Comparison of ENCODE assay signal across 8 mouse cellular contexts in genomic region chr16:18630291-18630690, GRCm38 (mm10). TPM values are rescaled to one million over a fixed set of nuclear protein-coding genes. Genes with fewer than 3 reads are reported as not detected.
DNase-seq lines count a peak whose midpoint lies in the region; ATAC-seq and TF ChIP-seq lines count a peak whose summit lies in the region.

No protein-coding gene starts in this region.

- H3K27ac ChIP-seq in left cerebral cortex, adult 2 months: peak overlapping the region; percentile 82
- peak overlapping the region; percentile 90 for H3K27ac ChIP-seq in forebrain, embryonic 10.5 days
- H3K27ac ChIP-seq in intestine, postnatal 0 days (ENCODE audit: low read depth, low read length): no peak overlapping the region
- peak overlapping the region; percentile 90 for H3K27ac ChIP-seq in neural tube, embryonic 14.5 days (ENCODE audit: low read depth, low read length)

- H3K4me1 ChIP-seq in forebrain, embryonic 10.5 days: peaks cover 53% of the 10 kb centered on the region
- H3K4me1 ChIP-seq in intestine, postnatal 0 days (replicated peaks; ENCODE audit: control insufficient read depth, insufficient read depth, low read length): peaks cover 17% of the 10 kb centered on the region
- H3K4me1 ChIP-seq in neural tube, embryonic 14.5 days (ENCODE audit: control insufficient read depth, insufficient read depth, low read length): peaks cover 21% of the 10 kb centered on the region

- peak overlapping the region; percentile 84 for H3K4me3 ChIP-seq in left cerebral cortex, adult 2 months
- peak overlapping the region; percentile 89 for H3K4me3 ChIP-seq in forebrain, embryonic 10.5 days
- peak overlapping the region; percentile 79 for H3K4me3 ChIP-seq in intestine, postnatal 0 days (ENCODE audit: low read depth, low read length)
- H3K4me3 ChIP-seq in neural tube, embryonic 14.5 days (ENCODE audit: low read depth, low read length): peak overlapping the region; percentile 85

- intact Hi-C loops in left cerebral cortex, adult 2 months (cut with DNase I): loop anchor here (2.0 kb wide), 1 partner anchor 169 kb away; no protein-coding TSS in a partner anchor
- intact Hi-C loops in left cerebral cortex, postnatal 4 days (cut with DNase I): no loop called here

- no peaks in the 10 kb centered on the region; the same call in 1 of the 2 replicates for H3K9me3 ChIP-seq in forebrain, embryonic 10.5 days
- no peaks in the 10 kb centered on the region for H3K9me3 ChIP-seq in intestine, postnatal 0 days (ENCODE audit: control insufficient read depth)
- no peaks in the 10 kb centered on the region for H3K9me3 ChIP-seq in neural tube, embryonic 14.5 days (ENCODE audit: control insufficient read depth, low read length)

- no peak for ATAC-seq in intestine, postnatal 0 days
- ATAC-seq in neural tube, embryonic 14.5 days (ENCODE audit: low read depth): peak; percentile 6

- no peak for DNase-seq in left cerebral cortex, adult 2 months (ENCODE audit: extremely low spot score in 1 of 2, low spot score in 2 of 2)
- DNase-seq in left cerebral cortex, postnatal 4 days: no peak
- no peak for DNase-seq in forebrain, embryonic 10.5 days (ENCODE audit: extremely low spot score, low spot score)
- DNase-seq in layer of hippocampus, postnatal 25 days (ENCODE audit: extremely low spot score in 1 of 2, low spot score in 1 of 2): no peak
- no peak for DNase-seq in kidney, postnatal 25 days
- no peak for DNase-seq in right cerebral cortex, postnatal 4 days

- no peak for TF ChIP-seq CTCF in left cerebral cortex, adult 2 months (IDR thresholded peaks at IDR 0.05)
- TF ChIP-seq CTCF in intestine, postnatal 0 days (IDR thresholded peaks at IDR 0.05; ENCODE audit: low read depth): no peak

- H3K36me3 ChIP-seq in forebrain, embryonic 10.5 days (replicated peaks): no peaks in the 10 kb centered on the region
- H3K36me3 ChIP-seq in intestine, postnatal 0 days (ENCODE audit: control insufficient read depth, insufficient read depth): no peaks in the 10 kb centered on the region; the same call in 1 of the 2 replicates
- no peaks in the 10 kb centered on the region for H3K36me3 ChIP-seq in neural tube, embryonic 14.5 days (ENCODE audit: control insufficient read depth, insufficient read depth, low read length)

- H3K4me2 ChIP-seq in intestine, postnatal 0 days (replicated peaks; ENCODE audit: low read depth): peak overlapping the region; percentile 93
- H3K4me2 ChIP-seq in neural tube, embryonic 14.5 days (ENCODE audit: low read depth, low read length): peak overlapping the region; percentile 68

- H3K27me3 ChIP-seq in forebrain, embryonic 10.5 days (ENCODE audit: poor library complexity, severe bottlenecking): peaks cover 70% of the 10 kb centered on the region
- H3K27me3 ChIP-seq in intestine, postnatal 0 days (replicated peaks; ENCODE audit: control insufficient read depth, insufficient read depth, low read length): no peaks in the 10 kb centered on the region
- H3K27me3 ChIP-seq in neural tube, embryonic 14.5 days (ENCODE audit: control insufficient read depth, insufficient read depth, low read length): peaks cover 9% of the 10 kb centered on the region; the same call in 1 of the 2 replicates

- peak overlapping the region; percentile 67; the same call in 1 of the 2 replicates for H3K9ac ChIP-seq in intestine, postnatal 0 days (ENCODE audit: low read depth, low read length)
- peak overlapping the region; percentile 96 for H3K9ac ChIP-seq in neural tube, embryonic 14.5 days (replicated peaks; ENCODE audit: low read depth, low read length)

- WGBS in forebrain, embryonic 10.5 days: 56% methylated on average over 5 of the region's 5 CpGs
- WGBS in intestine, postnatal 0 days: 49% methylated on average over 5 of the region's 5 CpGs
- WGBS in neural tube, embryonic 14.5 days: 56% methylated on average over 5 of the region's 5 CpGs

RNA-seq across cellular contexts. Expression of gene Sept5, which starts 0.5 kb away (rescaled TPM):
- 100 to 1,000 TPM; 801 to 836 TPM for total RNA-seq in left cerebral cortex, adult 2 months (2021)
- total RNA-seq in left cerebral cortex, postnatal 4 days (2021): 100 to 1,000 TPM; 555 to 571 TPM
- polyA plus RNA-seq in forebrain, embryonic 10.5 days (2016; fragmentation: Nextera tagmentation; extraction: Ambion mirVana): 21.0 and 21.5 TPM in 2 replicates
- 24.7 and 25.4 TPM in 2 replicates for polyA plus RNA-seq in intestine, postnatal 0 days (2015; fragmentation: Nextera tagmentation; extraction: Ambion mirVana)
- polyA plus RNA-seq in neural tube, embryonic 14.5 days (2014; fragmentation: Nextera tagmentation; extraction: Ambion mirVana): 179 and 183 TPM in 2 replicates
- total RNA-seq in layer of hippocampus, postnatal 25 days (2021): 100 to 1,000 TPM; 600 to 645 TPM

RNA-seq across cellular contexts. Expression of gene Gm49601, which starts 4.1 kb away (rescaled TPM):
- 100 to 1,000 TPM; 260 to 297 TPM for total RNA-seq in left cerebral cortex, adult 2 months (2021)
- total RNA-seq in left cerebral cortex, postnatal 4 days (2021): 100 to 1,000 TPM; 107 to 111 TPM
- polyA plus RNA-seq in forebrain, embryonic 10.5 days (2016; fragmentation: Nextera tagmentation; extraction: Ambion mirVana): 2.3 and 2.4 TPM in 2 replicates
- polyA plus RNA-seq in intestine, postnatal 0 days (2015; fragmentation: Nextera tagmentation; extraction: Ambion mirVana): 0.34 and 1.4 TPM in 2 replicates
- 8.3 and 10.7 TPM in 2 replicates for polyA plus RNA-seq in neural tube, embryonic 14.5 days (2014; fragmentation: Nextera tagmentation; extraction: Ambion mirVana)
- 100 to 1,000 TPM; 179 to 190 TPM for total RNA-seq in layer of hippocampus, postnatal 25 days (2021)

RNA-seq across cellular contexts. Expression of gene Gp1bb, which starts 8.1 kb away (rescaled TPM):
- total RNA-seq in left cerebral cortex, adult 2 months (2021): 1 to 10 TPM; 1.1 to 1.8 TPM
- 10 to 100 TPM; 10.1 to 11.9 TPM for total RNA-seq in left cerebral cortex, postnatal 4 days (2021)
- polyA plus RNA-seq in forebrain, embryonic 10.5 days (2016; fragmentation: Nextera tagmentation; extraction: Ambion mirVana): 3.0 and 3.2 TPM in 2 replicates
- 1.6 and 2.4 TPM in 2 replicates for polyA plus RNA-seq in intestine, postnatal 0 days (2015; fragmentation: Nextera tagmentation; extraction: Ambion mirVana)
- polyA plus RNA-seq in neural tube, embryonic 14.5 days (2014; fragmentation: Nextera tagmentation; extraction: Ambion mirVana): 11.5 and 14.1 TPM in 2 replicates
- total RNA-seq in layer of hippocampus, postnatal 25 days (2021): 1 to 10 TPM; 1.2 TPM

RNA-seq across cellular contexts. Expression of gene Tbx1, which starts 39.8 kb away (rescaled TPM):
- 1 to 10 TPM; 1.1 to 2.0 TPM for total RNA-seq in left cerebral cortex, adult 2 months (2021)
- total RNA-seq in left cerebral cortex, postnatal 4 days (2021): 1 to 10 TPM; 1.2 TPM
- 0.95 and 1.1 TPM in 2 replicates for polyA plus RNA-seq in forebrain, embryonic 10.5 days (2016; fragmentation: Nextera tagmentation; extraction: Ambion mirVana)
- polyA plus RNA-seq in intestine, postnatal 0 days (2015; fragmentation: Nextera tagmentation; extraction: Ambion mirVana): 0.93 and 1.0 TPM in 2 replicates
- 0.64 and 1.5 TPM in 2 replicates for polyA plus RNA-seq in neural tube, embryonic 14.5 days (2014; fragmentation: Nextera tagmentation; extraction: Ambion mirVana)
- under 1 TPM; 0.77 to 0.91 TPM for total RNA-seq in layer of hippocampus, postnatal 25 days (2021)

Comparison
In these comparisons a context has a peak if more than half of its experiments do, and no peak if none do; other contexts are left out.
1. RNA of gene Gp1bb, which starts 8.1 kb away (total RNA-seq): 10.1 to 11.9 TPM in left cerebral cortex, postnatal 4 days; 1.1 to 1.8 TPM in left cerebral cortex, adult 2 months and 1.2 TPM in layer of hippocampus, postnatal 25 days; every median in the first group is over 4 times any median in the second.
2. Peak in every context shown above with its lines, with median percentiles within 50 percentile points of each other: H3K4me3 ChIP-seq.